Mouse (Mus musculus) layer of hippocampus, adult 9-11 months (tissue): ENCODE data around the gene Zhx3.

Experiments
- DNase-seq: peaks from one replicate; pipeline ENCODE4 v3.0.0; 2022

The Zhx3 gene

DNA sequence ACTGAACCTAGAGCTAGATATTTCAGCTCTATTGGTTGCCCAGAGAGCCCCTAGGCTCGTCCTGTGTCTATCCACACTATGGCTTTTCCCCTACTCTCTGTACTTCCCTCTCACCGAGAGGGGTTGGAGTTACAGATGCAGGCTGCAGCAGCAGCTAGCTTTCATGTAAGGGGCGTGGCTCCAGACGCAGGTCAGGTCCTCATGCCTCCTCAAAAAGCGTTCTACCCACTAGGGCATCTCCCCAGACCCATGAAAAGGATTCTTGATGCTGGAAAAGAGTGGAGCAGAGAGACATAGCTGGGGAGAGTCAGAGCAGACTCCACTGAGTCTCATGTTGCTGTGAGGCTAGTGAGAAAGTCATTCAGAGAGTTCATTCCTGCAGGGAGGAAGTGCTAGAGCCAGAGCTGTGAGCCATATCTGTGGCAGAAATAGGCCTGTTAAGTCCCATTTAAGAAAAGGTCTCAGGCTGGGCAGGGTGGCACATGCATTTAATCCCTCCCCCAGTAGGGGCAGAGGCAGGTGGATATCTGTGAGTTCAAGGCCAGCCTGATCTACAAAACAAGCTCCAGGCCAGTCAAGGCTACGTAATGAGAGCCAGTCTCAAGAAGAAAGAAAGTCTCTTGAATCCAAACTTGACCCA lies 8.8 kb upstream of the Zhx3 start:
- no peak for DNase-seq

DNA sequence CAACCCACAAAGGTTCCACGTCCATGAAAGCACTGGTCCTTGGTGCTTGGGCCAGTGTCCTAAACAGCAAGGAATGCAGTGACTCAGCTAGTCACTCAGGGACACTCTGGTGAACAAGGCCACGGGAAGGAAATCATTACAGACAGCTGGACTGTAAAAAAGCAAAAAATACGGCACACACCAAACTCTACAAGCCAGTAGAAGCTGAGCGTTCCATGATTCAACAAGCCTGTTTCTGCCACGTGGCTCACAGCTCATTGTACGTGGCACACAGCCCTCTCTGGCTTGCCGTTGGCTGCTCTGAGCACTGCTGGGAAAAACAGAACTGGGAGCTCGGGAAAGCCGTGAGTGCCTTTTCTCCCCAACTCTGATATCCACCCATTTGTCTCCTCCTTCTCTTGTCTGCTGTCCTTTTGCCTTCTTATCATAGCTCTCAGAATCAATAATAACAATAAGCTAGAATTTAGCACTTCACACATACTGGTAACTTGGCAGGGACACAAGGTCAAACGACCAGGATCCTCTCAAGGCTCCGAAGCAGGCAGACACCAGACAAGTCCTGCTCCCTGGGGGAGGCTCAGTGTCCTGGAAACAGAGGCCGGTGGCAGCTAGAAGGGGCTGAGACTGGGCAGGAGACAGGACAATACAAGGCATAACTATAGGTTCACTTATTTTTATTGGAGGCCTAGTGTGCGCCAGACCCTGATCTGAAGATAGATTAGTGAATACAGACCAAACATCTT lies 7.8 kb upstream of the Zhx3 start, which contains the start of gene Lpin3:
Lpin3 (plus strand) TSS at position 218 of the 743 bp plus-strand sequence.
- DNase-seq, result no peak

DNA sequence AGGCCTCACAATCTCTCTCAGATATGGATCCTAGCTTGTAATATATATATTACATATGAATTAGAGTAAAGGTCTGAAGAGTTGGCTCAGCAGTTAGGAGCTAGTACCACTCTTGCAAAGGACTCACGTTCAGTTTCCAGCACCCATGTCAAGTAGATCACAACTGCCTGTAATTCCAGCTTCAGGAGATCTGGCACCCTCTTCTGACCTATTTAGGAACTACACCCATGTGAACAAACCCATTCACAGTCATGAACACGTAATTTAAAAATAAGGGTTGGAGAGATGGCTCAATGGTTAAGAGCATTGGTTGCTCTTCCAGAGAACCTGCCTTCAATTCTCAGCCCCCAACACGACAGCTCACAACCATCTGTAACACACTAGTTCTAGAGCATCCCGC lies 3.3 kb upstream of the Zhx3 start:
- DNase-seq, result no peak

DNA sequence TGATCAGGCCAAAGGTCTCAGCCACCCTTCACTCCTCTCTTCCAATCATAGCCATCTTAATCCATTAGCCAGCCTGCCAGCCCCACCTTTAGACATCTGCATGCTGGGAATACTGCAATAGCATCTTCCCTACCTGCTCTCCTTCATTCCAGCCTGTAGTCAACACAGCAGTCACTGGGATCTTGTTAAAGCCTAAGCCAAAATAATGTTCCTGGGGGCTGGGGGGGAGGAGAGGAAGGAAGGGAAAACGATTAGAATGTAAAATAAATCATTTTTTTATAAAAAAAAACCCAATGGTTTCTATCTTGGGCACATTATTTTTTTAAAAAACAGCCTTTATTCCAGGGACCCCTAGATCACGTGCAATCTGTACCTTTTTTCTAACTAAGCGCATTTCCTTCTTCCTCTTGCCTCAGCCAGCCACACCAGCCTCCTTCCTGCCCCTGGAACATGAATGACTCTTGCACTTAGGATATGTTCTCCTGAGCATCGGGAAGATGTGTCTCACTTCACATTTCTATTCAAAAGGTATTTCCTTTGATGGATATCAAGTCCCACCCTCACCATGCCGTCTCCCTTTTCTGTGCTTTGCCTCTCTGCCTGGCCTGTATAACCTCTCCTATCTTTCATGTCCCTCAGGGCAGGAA lies 1.6 kb upstream of the Zhx3 start:
- DNase-seq, result no peak

DNA sequence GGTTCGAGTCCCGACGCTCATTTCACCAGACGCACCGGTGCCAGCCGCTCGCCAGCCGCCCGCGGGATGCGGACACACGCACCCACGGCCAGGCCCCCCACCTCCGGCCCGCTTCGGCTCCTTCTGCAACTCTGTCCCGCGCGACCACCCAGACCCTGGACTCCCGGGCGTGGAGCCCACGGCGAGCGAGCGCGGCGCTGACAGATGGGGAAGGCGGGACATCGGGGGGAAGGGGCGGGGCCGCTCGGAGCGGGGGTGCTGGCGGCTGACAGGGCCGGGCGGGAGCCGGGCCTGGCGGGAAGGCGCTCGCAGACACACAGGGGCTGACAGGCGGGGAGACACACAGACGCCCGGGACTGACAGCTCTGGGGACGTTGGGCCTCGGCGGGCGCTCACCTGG lies 403 bp downstream of the Zhx3 start:
- DNase-seq, result peak; percentile 58

DNA sequence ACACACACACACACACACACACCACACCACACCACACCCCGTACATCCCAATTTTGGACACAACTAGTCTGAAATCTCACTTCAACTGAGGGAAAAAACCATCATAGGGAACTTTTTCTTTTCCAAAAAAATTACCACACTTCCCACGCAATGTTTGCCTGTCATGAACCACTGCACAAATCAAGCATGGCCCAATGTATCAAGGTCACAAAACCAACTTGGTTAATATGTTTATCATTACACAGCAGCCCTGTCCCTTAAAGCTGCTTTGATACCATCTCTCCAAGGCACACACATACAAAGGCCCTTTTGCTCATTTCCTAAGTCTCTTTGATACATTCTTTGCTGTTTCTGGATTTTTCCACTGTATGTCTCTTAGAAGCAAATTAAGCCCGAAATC lies 1.5 kb downstream of the Zhx3 start:
- DNase-seq, result no peak

DNA sequence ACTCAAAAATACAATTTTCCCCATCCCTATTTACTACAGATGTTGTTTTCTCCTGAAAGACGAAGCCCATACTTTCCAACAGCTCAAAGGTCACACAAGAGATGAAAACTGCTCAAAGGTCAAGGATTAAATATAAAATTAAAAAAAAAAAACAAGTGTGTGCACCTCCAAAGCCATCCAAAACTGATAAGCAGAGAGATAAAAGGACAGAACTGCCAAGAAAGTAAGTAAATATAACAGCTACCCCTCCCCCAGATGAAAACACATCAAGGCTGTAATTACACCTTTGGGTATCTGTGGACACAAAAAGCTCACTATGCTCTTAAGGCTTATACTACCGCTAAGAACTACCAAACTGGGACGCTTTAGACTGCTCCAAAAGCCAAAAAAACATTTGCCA lies 3.4 kb downstream of the Zhx3 start:
- DNase-seq, result no peak

DNA sequence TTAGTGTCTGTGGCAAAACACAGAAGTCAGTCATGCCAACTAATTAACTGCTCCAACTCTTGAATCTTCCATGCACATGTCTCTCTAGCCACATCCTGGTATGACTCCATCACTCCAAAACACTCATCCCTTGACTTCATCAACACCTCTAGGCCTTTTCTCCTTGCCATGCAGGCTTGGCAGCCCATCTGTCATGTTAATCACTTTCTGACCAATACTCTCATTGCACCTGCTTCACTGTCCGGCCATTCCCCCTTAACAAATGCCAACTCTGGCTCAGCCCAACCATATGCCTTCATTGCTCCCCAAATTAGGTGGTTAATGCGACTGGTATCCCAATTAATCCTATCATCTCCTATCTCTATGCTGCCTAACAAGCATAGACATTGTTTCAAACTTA lies 7.5 kb downstream of the Zhx3 start:
- DNase-seq, result no peak

DNA sequence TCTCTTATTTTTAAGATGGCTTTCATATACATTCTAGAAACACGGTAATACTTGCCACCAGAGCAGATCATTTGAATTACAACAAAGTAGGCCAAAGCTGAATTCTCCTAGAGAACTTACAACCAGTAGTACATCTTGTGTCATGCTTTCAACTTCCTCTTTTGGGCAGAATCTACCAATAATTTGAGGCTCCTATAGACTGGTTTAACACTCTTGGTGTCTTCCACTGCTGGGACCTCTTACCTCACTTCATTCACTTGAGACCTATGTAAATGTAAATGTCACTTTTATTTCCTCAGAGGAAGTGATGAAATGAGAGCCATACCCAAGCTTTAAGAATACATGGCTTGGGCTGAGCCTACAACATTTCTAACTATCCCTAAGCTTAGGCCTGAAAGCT lies 8.7 kb downstream of the Zhx3 start:
- no peak for DNase-seq

DNA sequence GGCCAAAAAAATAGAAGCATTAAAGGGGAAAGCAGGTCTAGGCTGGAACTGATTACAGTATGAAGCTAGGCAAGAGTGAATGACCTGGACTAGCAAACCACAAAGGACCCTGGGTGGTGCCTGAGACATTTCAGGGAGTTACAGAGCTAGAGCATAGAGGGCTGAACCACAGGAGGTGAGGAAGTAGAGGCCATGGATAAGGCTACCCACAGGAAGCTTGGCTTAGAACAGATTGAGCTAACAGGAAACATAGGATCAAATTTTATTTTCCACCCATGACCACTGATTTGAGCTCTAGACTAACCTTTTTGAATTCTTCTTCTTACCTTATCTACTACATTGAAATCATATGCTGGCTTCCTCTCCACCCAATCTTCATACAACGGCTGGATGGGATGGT lies 12.4 kb downstream of the Zhx3 start:
- DNase-seq, result no peak

DNA sequence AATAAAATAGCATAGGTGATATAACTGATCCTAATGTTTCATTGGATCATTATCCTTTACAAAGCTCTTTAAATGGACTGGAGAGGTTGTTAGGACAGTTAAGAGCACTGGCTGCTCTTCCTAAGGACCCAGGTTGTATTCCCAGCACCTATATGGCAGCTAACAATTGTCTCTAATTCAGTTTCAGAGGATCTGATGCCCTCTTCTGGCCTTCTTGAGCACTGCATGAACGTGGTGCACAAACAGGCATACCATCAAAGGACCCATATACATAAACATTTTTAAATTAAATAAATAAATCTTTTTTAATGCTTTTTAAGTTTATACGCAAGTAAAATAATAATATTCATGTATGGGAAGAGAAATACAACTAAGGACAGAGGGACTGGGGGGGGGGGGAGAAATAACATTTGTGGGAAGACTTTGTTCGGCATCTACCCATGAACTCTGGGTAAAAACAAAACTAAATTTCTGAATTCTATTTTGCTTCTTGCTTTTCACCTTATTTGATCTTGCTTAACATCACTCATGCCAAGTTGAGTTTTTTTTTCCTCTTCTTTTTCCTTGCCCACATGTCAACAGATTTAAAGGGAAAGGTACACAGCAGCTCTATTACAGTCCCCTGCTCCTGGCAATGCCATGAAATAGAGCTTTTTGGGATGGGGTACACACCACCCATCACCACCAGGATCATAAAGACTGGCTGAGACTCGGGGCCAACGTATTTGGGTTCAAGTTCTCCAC lies 16.3 kb downstream of the Zhx3 start:
- no peak for DNase-seq

DNA sequence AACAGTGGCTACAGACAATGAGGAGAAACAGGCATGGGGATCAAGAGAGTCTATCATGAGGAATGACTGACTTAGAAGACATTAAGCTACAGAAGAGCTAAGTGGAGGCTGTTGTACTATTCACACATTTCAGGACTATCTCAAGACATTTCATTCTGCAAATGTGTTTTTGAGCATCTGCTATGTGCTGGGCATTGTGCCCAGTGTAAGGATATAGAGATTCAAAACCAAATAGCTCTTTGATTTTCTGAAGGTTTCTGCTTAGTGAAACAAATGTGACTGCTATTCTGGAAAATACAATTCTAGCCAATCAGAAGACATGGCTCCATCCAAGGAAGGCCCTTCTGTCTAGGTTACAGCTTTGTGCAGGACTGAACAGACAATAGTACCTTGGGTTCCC lies 18.1 kb downstream of the Zhx3 start:
- peak; percentile 78 for DNase-seq

DNA sequence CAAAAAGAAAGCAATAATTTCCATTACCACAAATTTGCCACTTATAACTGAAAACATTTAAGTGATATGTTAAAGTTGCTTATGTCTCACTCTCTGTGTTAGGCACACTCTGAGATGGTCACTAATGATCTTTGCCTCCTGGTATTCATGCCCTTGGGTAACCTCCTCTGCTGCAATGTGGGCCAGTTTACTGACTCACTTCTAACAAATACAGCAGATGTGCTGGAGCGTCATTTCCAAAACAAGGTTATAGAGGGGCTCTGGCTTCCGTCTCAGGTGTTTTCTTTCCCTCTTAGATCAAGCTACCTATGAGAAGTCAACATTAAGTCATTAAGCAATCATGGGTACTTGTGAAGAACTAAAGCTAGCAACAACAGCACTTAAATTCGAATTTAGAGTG lies 22.4 kb downstream of the Zhx3 start:
- DNase-seq, result no peak

DNA sequence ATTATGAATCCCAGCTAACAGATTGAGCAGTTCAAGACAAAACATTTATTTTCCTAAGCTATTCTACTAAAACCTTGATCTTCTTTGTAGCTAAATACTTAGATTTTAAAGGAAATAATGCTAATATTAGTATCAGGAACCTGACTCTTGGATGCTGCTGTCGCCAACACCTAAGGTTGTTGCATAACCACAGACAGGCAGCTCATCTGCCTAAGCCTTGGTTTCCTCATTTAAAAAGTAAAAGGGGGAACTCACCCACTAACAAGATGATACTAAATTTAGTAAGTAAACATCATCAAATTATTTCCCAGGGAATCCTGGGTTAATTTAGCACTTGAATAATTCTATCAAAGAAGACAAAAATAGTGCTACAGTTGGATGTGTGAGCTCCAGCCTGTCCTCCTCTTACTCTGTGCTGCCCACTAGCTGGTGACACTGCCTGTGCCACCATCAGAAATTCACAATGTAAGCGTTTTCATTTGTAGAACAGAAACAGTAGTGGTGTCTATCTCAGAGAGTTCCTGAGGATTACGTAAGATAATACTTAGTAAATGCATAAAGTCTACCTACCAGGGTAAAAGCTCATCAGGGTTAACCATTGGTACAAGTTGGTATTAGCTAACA lies 23.1 kb downstream of the Zhx3 start:
- DNase-seq, result no peak

DNA sequence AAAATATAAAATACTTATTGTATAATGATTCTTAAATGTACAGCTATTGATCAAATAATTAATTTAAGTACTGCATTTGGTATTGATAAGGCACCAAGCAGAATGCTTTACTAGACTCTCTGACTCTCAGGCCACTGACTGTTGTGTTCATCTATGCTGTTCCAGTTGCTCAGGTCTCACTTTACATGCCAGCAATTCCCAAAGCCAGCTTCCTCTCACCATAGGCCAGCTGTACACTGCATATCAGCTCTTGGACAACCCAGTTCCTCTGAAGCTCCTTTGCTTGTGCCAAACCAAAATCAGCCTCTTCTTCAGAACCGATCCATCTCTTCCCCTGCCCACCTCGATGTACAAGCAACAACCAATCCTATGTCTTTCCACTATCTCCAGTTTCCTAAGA lies 24.6 kb downstream of the Zhx3 start:
- no peak for DNase-seq

DNA sequence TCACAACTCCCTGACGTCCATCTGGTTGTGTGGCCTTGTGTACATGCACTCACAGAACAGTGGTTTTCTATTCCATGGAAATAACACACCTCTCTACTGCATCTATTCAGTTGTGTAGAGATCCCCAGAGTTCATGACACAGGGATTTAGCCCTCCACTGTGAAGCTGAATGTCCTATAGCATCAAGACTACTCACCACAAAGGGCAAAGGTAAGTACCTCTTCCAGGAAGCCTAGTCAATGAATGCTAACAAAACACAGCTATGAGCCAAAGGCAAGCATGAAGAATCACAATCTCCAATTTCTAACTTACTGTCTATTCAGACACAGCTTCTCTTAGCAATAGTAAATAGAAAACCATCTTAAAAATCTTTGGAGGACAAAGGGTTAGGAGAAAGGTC lies 25.1 kb downstream of the Zhx3 start:
- no peak for DNase-seq

DNA sequence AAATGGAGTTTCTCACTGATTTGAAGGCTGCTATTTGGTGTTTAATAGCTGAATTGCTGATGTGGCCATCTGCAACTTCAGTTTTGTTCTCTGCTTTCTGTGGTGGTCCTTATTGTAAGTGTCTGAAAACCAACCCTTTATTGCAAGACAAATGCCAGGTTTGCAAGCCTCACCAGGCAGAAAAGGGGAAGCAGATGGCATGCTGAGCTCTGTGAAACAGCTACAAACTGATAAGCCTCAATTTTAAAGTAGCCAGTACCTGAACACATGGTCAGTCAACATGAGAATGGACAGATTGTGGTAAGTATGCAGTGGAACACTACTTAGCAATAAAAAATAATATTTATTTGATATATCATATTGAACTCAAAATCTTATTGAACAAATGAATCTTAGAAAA lies 32.0 kb downstream of the Zhx3 start:
- DNase-seq, result no peak

DNA sequence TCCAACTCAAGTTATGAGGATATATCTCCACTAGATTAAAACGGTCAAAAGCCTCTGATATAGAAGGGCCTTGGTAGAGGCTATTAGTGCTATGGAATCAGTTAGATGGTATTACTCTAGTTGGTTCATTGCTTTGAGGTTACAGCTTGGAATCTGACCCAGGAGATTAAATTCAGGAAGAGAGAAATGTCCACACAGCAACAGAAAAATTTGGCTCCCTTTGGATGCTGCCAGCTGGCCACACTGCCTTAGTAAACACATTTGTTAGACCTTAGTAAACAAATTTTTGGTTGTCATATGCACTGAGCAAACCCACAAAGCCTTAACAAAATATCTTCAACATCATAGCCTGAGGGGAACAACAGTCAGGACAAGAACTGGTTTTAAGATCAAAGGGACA lies 62.0 kb downstream of the Zhx3 start:
- DNase-seq, result no peak

DNA sequence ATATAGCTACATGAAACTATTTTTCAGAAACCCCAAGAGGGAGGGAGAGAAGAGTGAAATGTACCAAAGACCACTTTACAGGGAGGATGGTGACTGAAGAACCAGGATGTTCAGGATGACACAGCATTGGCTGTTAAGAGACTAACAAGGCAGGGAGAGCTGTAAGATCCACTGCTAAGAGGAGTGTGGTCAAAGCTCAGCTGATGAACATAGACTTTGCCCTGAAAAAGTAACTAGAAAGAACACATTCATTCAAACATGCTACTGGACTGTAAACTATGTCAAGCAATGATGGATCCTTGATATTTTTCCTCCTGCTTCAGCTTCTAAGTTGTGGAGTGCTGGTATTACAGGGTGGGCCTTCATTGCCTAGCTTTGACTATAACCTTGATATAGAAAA lies 62.4 kb downstream of the Zhx3 start:
- no peak for DNase-seq

DNA sequence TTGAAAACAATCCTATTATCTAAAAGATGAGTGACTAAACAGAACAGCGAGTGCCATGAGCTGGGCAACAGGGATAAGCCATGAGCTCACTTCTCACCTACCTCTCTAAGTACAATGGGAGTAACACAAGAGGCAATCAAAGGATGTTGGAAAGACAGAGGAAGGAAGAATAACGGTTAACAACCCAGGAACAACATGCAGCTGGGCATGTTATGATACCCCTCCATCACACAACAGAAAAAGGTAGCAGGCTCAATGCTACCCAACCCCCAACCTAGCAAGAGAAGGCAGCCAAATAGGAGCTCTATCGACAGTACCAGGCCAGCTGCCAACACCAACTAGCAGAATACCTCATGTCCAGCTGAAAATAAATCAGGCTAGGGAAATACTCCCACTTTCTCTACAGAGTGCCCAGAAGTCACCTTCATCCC lies 66.7 kb downstream of the Zhx3 start:
- peak; percentile 52 for DNase-seq

DNA sequence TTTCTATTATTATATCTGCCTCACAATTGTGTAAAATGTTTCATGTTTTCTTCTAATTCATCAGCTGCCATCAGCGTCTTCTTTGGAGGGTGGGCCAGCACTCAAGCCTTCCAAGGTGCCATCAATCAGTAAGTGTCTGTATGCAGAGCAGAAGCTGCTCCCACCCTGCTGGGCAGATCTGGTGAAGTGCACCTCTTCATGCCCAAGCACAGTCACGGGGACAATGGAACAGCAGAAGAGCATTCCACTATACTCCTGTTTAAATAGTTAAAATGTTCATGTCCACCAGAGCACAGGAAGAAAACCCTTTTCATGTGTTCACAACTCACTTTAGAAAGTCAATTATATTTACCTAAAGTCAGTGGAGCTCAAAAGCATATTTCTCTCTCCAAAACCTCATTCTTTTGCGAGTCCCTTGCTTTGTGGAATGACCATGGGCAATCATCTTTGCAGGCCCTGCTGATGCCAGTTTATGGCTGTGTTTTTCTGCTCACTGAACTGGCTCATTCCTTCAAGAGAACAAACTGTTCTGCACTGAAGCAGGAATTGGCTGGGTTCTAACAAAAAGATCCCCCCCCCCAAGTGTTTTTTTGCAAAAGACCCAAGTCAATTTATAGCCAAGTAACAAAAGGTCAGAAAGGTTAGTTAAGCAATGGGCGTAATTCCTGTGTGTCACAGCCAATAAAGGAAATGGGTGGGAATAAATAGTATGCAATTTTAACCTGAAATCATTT lies 67.8 kb downstream of the Zhx3 start:
- DNase-seq, result no peak

DNA sequence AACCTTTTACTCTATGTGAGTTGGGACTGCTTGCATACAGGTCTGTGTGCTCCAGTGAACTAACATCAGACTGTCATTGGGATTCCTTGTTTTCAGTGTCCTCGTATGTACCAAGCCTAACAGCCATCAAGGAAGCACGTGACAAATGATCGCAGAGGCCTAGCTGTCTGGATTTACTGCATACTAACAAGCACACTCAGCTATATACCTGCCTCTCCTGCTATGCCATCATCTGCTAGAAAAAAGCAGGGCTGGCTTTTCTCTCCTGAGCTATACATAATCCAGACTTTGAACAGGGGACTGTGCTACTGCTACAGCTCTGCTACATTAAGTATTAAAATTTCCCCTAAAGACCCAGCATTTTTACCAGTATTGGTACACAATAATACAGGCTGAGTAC lies 70.5 kb downstream of the Zhx3 start:
- DNase-seq, result no peak
